Mouse (Mus musculus): ENCODE measurements around the gene Rpl15.

DNA sequence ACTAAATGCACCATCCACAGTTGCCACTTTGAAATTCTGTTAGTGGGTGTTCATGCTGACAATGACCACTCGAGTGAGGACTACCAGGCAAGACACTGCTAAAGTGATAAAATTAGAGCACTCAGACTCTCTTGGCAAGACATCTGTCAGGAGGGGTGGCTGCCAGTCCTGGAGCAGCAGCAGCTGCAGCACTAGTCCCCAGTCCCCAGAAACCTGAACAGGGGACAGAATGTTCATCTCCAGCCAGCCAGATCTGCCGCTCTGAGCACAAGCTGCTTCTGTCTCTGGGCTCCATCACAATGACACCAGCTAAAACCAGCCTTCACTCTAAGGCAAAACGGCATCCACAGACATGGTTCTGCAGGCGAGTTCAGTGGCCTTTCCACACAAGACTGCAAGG, 32.1 kb upstream of the Rpl15 start:
- no peak for TF ChIP-seq CTCF (IDR thresholded peaks at IDR 0.05; ENCODE audit: low read depth)
- no peak for TF ChIP-seq EP300 (IDR thresholded peaks at IDR 0.05; ENCODE audit: low read depth)

All from liver, postnatal 0 days (tissue).